Mouse (Mus musculus) G1E (cell line): ENCODE results near the gene Sptan1. TPM values are rescaled to one million over a fixed set of nuclear protein-coding genes. Genes with fewer than 3 reads are reported as not detected.

Source experiments
- ATAC-seq: 2 replicates; pipeline ENCODE4 v1.8.0; 2016; ENCODE audit warnings: mild to moderate bottlenecking; ENCODE audit not compliant: insufficient number of reproducible peaks, poor library complexity, low FRiP score, severe bottlenecking; ENCODE audit errors: extremely low read depth
- DNase-seq: peaks from one replicate; pipeline ENCODE4 v3.0.0; 2012; ENCODE audit warnings: low spot score
- H3K27me3 ChIP-seq: 2 replicates; pipeline ENCODE4 v1.6.1; 2012; ENCODE audit warnings: mild to moderate bottlenecking, low read length, inconsistent platforms; ENCODE audit not compliant: insufficient read depth
- H3K36me3 ChIP-seq: replicated peaks from 2 replicates; pipeline ENCODE3; 2012; ENCODE audit warnings: mild to moderate bottlenecking, inconsistent platforms
- H3K4me1 ChIP-seq: 2 replicates; pipeline ENCODE4 v1.6.1; 2012; ENCODE audit warnings: low read depth, low read length, inconsistent platforms, mixed read lengths; ENCODE audit not compliant: insufficient read depth
- H3K4me3 ChIP-seq: 2 replicates; pipeline ENCODE4 v1.5.1; 2012; ENCODE audit warnings: low read depth, mild to moderate bottlenecking, inconsistent platforms, low read length, moderate library complexity, mixed read lengths
- H3K9me3 ChIP-seq: replicated peaks from 2 replicates; pipeline ENCODE4 v1.6.1; 2012; ENCODE audit warnings: inconsistent platforms
- CTCF ChIP-seq: IDR thresholded peaks from 2 replicates; pipeline ENCODE4 v1.5.1; 2012; ENCODE audit warnings: low read depth, low read length, inconsistent platforms, mixed read lengths
- GATA1 ChIP-seq: IDR thresholded peaks from 2 replicates; pipeline ENCODE4 v1.6.1; 2012; ENCODE audit warnings: borderline replicate concordance, low read length, inconsistent platforms, mixed read lengths
- GATA2 ChIP-seq: IDR thresholded peaks from 2 replicates; pipeline ENCODE4 v1.6.1; 2012; ENCODE audit warnings: low read depth, low read length, inconsistent platforms, borderline replicate concordance
- POLR2AphosphoS5 ChIP-seq: IDR thresholded peaks from 2 replicates; pipeline ENCODE4 v1.6.1; 2012; ENCODE audit warnings: low read depth, low read length, inconsistent platforms; ENCODE audit not compliant: insufficient replicate concordance
- TAL1 ChIP-seq: conservative IDR thresholded peaks from 2 replicates; pipeline ENCODE4 v1.6.1; 2012; ENCODE audit warnings: low read depth, low read length, inconsistent platforms, mixed read lengths
- polyA plus RNA-seq: library from polyadenylated mRNA; stranded (reverse); fragments of >175 nt; gene quantifications from 2 replicates; pipeline ENCODE4 v1.2.3, GENCODE M21; 2012
- total RNA-seq, 2 experiments: library from RNA; stranded (forward) in 1 of 2; stranded (reverse) in 1 of 2; fragments of 200-1000 nt in 1 of 2; fragments of >200 nt in 1 of 2; fragmentation: Nextera tagmentation in 1 of 2; gene quantifications; 2 replicates each; pipeline ENCODE4 v1.2.3; 2014 to 2017

The Sptan1 gene
- total and polyA plus RNA-seq, 3 experiments, result 9.3 to 53.2 (median 25.7) TPM

DNA sequence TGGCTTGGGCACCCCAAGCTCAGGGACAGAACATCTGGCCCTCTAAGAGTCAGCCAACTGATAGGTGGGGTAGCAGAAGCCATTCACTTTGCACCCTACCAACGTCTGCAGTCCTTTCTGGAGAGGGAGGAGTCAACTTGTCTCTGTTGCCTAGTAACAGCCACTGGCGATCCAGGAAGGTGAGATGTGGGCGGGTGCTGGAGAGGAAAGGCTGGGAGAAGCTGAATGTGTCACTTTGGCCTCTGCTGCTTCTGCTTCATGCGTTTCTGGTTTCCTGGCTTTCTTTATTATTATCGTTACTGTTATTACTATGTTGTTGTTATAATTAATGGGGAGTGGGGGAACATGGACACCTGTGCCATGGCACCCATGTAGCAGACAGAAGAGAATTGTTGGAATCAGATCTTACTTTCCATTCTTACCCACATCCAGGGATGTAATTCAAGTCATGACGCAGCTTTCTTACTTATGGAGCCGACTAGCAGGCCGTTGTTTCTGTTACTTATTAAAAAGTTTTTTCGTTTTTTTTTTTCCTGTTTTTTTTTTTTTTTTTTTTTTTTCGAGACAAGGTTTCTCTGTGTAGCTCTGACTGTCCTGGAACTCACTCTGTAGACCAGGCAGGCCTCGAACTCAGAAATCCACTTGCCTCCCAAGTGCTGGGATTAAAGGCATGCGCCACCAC lies 92.0 kb downstream of the Sptan1 start, which contains the start of gene Set:
Gene Set, plus strand, starts transcription at position 156 of the 682 bp plus-strand sequence.
- H3K4me3 ChIP-seq, result no peak within 1 kb of the TSS

DNA sequence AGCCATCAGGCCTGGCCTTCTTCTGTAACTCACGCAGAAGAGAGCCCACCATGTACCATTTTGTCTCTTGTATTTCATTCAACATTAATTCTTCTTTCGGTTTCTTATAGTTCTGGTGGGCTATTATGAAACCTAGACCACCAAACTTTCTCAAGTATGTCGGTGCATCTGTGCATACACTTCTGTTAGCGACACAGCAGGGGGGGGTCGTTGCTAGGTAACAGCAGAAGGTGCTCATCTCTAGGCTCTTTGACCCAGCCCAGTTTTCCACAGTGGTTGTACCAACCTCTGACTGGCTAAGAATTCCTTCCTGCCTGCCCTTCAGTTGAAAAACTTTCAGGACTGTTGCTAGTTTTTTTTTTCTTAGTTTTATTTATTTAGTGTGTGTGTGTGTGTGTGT lies 93.1 kb downstream of the Sptan1 start:
- TF ChIP-seq CTCF, result no peak
- no peak for TF ChIP-seq TAL1
- no peak for TF ChIP-seq POLR2AphosphoS5
- ATAC-seq (no peak), DNase-seq (no peak)
- Histone ChIP-seq H3K27me3 (peaks cover 3% of the 10 kb centered on the region; the same call in 1 of the 2 replicates), H3K9me3 (no peaks in the 10 kb centered on the region), H3K36me3 (peaks cover 6% of the 10 kb centered on the region), H3K4me3 (no peak overlapping the region), H3K4me1 (peaks cover 42% of the 10 kb centered on the region)

More for the DNA sequence above, 92.0 kb downstream of the Sptan1 start, which contains the start of gene Set:
- H3K36me3 ChIP-seq, result no peaks in the 10 kb centered on the region
- H3K9me3 ChIP-seq, result no peaks in the 10 kb centered on the region
- ATAC-seq (peak; percentile 49), DNase-seq (peak; percentile 53)
- H3K27me3 ChIP-seq, result peaks cover 3% of the 10 kb centered on the region; the same call in 1 of the 2 replicates
- H3K4me1 ChIP-seq, result peaks cover 32% of the 10 kb centered on the region
- TF ChIP-seq GATA2, result no peak

DNA sequence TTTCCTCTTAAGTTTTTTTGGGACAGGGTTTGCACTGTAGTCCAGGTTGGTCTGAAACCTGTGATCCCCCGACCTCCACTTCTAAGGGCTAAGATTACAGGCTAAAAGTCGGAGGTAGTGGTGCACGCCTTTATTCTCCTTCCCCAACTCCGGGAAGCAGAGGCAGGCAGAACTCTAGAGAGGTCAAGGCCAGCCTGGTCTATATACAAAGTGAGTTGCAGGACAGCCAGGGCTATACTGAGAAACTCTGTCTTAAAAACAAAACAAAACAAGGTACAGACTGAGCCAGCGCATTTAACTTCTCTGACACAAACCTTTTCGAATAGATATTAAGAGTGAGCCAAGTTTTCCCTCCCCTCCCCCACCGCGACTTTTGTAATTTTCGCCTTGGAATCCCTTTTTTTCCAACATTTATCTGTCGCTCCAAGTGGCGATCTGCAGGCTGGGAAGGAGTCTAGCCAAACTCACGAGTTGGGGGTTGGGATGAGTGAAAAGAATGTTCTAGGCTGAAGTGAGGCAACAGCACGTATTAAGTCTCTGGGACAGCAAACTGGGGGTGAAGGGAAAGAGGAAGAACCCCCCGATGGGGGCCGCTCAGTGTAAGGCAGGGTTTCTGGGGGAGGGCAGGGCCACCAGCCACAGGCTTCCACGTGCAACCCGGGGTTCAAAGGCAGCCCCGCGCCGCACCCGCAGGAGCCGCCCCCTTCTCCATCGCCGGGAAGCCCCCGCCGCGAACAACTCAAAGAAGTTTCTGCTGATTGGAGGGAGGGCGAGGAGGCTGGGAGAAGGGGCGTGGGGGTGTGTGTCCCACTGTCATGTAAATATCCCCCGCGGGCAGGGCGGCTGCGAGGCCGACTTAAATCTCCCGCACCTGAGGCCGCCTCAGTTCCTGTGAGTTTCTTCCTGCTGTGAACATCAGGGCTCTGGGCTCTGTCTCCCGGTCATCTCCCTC lies 96.1 kb downstream of the Sptan1 start:
- no peak for TF ChIP-seq POLR2AphosphoS5
- no peak for TF ChIP-seq CTCF
- TF ChIP-seq GATA1, result no peak
- no peak for TF ChIP-seq TAL1
- no peak for TF ChIP-seq GATA2
- H3K4me1 ChIP-seq, result peaks cover 57% of the 10 kb centered on the region
- peaks cover 11% of the 10 kb centered on the region for H3K36me3 ChIP-seq
- H3K4me3 ChIP-seq, result peak overlapping the region; percentile 80
- no peaks in the 10 kb centered on the region for H3K27me3 ChIP-seq
- 0 out of 2 replicates have a peak, but pooled peaks have one; percentile 22 for ATAC-seq
- DNase-seq, result peak; percentile 93
- H3K9me3 ChIP-seq, result no peaks in the 10 kb centered on the region

DNA sequence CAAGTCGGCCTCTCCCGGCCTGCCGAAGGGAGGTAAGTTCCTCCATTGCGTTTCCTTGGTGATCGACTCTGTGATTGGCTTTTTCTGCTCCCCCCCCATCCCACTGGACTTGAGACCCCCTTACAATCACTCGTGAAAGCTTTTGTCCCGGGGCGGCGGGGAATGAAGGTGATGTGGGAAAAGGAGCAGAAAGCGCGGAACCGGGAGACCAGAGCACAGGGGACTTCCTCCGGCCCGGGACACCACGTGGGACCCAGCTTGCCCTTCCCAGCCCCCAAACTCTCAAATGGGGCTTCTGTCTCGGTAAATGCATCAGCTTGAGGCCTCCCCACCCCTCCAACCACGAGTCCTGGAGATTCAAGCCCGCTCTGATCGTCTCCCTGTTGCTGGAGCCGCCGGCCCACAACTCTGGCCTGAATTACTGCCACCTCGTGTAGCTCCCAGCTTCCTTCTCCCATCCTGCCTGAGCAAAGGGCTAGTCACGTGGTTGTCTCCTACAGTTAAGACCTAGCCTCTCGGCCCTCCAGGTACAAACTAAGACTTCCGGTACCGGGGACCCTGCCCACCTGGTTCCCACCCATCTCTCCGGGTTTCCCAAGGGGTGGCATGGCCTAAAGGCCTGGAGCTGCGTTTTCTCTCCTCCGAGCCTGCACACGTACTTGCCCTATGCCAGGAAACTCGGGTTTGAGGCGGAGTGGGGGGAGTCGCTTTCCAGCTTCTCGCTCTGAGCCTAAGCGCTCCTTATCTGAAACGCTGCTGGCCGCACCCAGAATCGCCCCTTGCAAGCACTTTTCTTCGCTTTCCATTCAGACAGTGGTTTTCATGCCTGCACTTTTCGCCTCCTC lies 97.1 kb downstream of the Sptan1 start:
- H3K4me3 ChIP-seq, result peak overlapping the region; percentile 80
- H3K4me1 ChIP-seq, result peaks cover 48% of the 10 kb centered on the region
- peaks cover 11% of the 10 kb centered on the region for H3K36me3 ChIP-seq
- DNase-seq, result peak; percentile 73
- TF ChIP-seq POLR2AphosphoS5, result no peak; the same call in 1 of the 2 replicates
- no peak for TF ChIP-seq GATA1
- TF ChIP-seq CTCF, result no peak
- no peak for TF ChIP-seq TAL1
- no peak for TF ChIP-seq GATA2
- no peaks in the 10 kb centered on the region for H3K27me3 ChIP-seq
- peak; percentile 10; the same call in 1 of the 2 replicates for ATAC-seq
- no peaks in the 10 kb centered on the region for H3K9me3 ChIP-seq

DNA sequence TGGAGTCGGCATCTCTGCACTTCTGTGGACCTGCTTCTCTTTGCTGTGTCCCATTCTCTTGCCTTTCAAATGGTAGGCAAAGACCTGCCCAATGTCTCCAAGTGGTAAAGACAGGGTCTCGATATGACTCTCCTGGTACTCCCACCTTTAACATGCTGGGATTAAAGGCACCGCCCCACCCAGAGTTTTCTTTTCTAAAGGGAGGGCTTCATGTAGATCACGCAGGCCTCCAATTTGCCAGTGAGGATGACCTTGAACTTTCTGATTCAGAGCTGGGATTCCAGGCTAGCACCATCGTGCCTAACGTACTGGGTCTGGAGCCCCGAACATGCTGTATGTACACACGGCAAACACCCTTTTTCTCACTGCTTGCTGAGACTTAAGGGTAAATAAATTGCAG lies 97.9 kb downstream of the Sptan1 start:
- TF ChIP-seq GATA1 (no peak), TAL1 (no peak), GATA2 (no peak), POLR2AphosphoS5 (no peak), CTCF (no peak)
- no peak for ATAC-seq
- no peak for DNase-seq
- Histone ChIP-seq H3K36me3 (peaks cover 15% of the 10 kb centered on the region), H3K27me3 (no peaks in the 10 kb centered on the region), H3K4me3 (peak overlapping the region; percentile 80), H3K4me1 (peaks cover 49% of the 10 kb centered on the region), H3K9me3 (no peaks in the 10 kb centered on the region)

DNA sequence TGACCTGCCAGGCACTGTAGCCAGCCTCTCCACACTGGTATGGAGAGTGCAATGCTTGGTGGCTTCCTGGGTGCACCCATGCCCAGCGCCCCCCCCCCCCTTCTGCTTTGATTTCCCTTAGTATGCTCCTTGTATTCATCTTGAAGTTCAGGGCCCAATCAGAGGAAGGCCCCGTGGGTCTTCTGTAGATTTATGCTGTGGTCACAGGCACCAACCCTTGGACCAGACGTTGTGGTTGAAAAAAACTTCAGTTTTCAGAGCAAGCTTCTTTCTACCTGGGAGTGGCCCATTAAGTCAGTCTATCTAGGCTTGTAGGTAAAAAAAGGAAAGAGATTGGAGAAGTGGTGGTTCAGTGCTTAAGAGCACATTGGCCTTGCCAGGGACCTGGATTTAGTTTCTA lies 98.4 kb downstream of the Sptan1 start:
- TF ChIP-seq GATA1, result no peak
- TF ChIP-seq TAL1, result no peak
- no peak for TF ChIP-seq GATA2
- no peak for TF ChIP-seq POLR2AphosphoS5
- no peak for TF ChIP-seq CTCF
- no peak for ATAC-seq
- Histone ChIP-seq H3K9me3 (no peaks in the 10 kb centered on the region), H3K4me3 (peak overlapping the region; percentile 80), H3K4me1 (peaks cover 54% of the 10 kb centered on the region), H3K36me3 (peaks cover 20% of the 10 kb centered on the region), H3K27me3 (no peaks in the 10 kb centered on the region)
- DNase-seq, result no peak
